Mouse (Mus musculus): Measurements from ENCODE around the gene Gpc6. TPM values are rescaled to one million over a fixed set of nuclear protein-coding genes. Genes with fewer than 3 reads are reported as not detected.
A peak's percentile ranks its signal among the peaks of the same experiment; 100 is the strongest.

Gpc6 gene
- polyA plus RNA-seq, 1 experiment from 2014 or later, result 16.8 TPM

GRCm38 (mm10) chr14:116926404-116927171 is 1.5 kb downstream of the Gpc6 start:
- Histone ChIP-seq H3K9ac (replicated peaks; ENCODE audit: low read length) (peak overlapping the region; percentile 80), H3K36me3 (ENCODE audit: control insufficient read depth, insufficient read depth, low read length) (no peaks in the 10 kb centered on the region), H3K27ac (replicated peaks; ENCODE audit: low read depth, low read length) (peak overlapping the region; percentile 90), H3K4me3 (replicated peaks; ENCODE audit: low read depth, low read length) (peak overlapping the region; percentile 85), H3K4me2 (ENCODE audit: low read length) (peak overlapping the region; percentile 91), H3K9me3 (ENCODE audit: control insufficient read depth, low read length) (no peaks in the 10 kb centered on the region), H3K4me1 (ENCODE audit: control insufficient read depth, insufficient read depth, low read length) (peaks cover 14% of the 10 kb centered on the region), H3K27me3 (ENCODE audit: control insufficient read depth, insufficient read depth, low read length) (no peaks in the 10 kb centered on the region)
- DNase-seq, result peak; percentile 89
- peak; percentile 79 for ATAC-seq (ENCODE audit: low FRiP score, low TSS enrichment)
- WGBS, result under 1% methylated on average over 52 of the region's 52 CpGs

- Histone ChIP-seq H3K9ac (replicated peaks; ENCODE audit: low read length) (peak overlapping the region; percentile 80), H3K27ac (replicated peaks; ENCODE audit: low read depth, low read length) (peak overlapping the region; percentile 90; the same call in 1 of the 2 replicates), H3K4me3 (replicated peaks; ENCODE audit: low read depth, low read length) (peak overlapping the region; percentile 85), H3K27me3 (ENCODE audit: control insufficient read depth, insufficient read depth, low read length) (no peaks in the 10 kb centered on the region), H3K36me3 (ENCODE audit: control insufficient read depth, insufficient read depth, low read length) (no peaks in the 10 kb centered on the region), H3K9me3 (ENCODE audit: control insufficient read depth, low read length) (no peaks in the 10 kb centered on the region), H3K4me1 (ENCODE audit: control insufficient read depth, insufficient read depth, low read length) (peaks cover 14% of the 10 kb centered on the region), H3K4me2 (ENCODE audit: low read length) (peak overlapping the region; percentile 91)
- DNase-seq, result peak; percentile 61
- ATAC-seq (ENCODE audit: low FRiP score, low TSS enrichment), result no peak
- under 1% methylated on average over 21 of the region's 21 CpGs for WGBS
These were observed 2.5 kb downstream of the Gpc6 start for GRCm38 (mm10) chr14:116927341-116928315.

- H3K9ac ChIP-seq (replicated peaks; ENCODE audit: low read length), result peak overlapping the region; percentile 80
- DNase-seq, result peak; percentile 28
These were observed 3.3 kb downstream of the Gpc6 start for GRCm38 (mm10) chr14:116928395-116928794.

GRCm38 (mm10) chr14:116928796-116929529 is 3.8 kb downstream of the Gpc6 start:
- no peaks in the 10 kb centered on the region for H3K36me3 ChIP-seq (ENCODE audit: control insufficient read depth, insufficient read depth, low read length)
- no peaks in the 10 kb centered on the region for H3K27me3 ChIP-seq (ENCODE audit: control insufficient read depth, insufficient read depth, low read length)
- WGBS, result 30% methylated on average over 7 of the region's 7 CpGs
- peak overlapping the region; percentile 91 for H3K4me2 ChIP-seq (ENCODE audit: low read length)
- no peak overlapping the region for H3K27ac ChIP-seq (replicated peaks; ENCODE audit: low read depth, low read length)
- peak overlapping the region; percentile 85 for H3K4me3 ChIP-seq (replicated peaks; ENCODE audit: low read depth, low read length)
- DNase-seq (peak; percentile 50), ATAC-seq (ENCODE audit: low FRiP score, low TSS enrichment) (no peak)
- peaks cover 14% of the 10 kb centered on the region for H3K4me1 ChIP-seq (ENCODE audit: control insufficient read depth, insufficient read depth, low read length)
- peak overlapping the region; percentile 80 for H3K9ac ChIP-seq (replicated peaks; ENCODE audit: low read length)
- no peaks in the 10 kb centered on the region for H3K9me3 ChIP-seq (ENCODE audit: control insufficient read depth, low read length)

More at GRCm38 (mm10) chr14:116928395-116928794, 3.3 kb downstream of the Gpc6 start:
- Histone ChIP-seq H3K27me3 (ENCODE audit: control insufficient read depth, insufficient read depth, low read length) (no peaks in the 10 kb centered on the region), H3K27ac (replicated peaks; ENCODE audit: low read depth, low read length) (no peak overlapping the region), H3K4me2 (ENCODE audit: low read length) (peak overlapping the region; percentile 91), H3K36me3 (ENCODE audit: control insufficient read depth, insufficient read depth, low read length) (no peaks in the 10 kb centered on the region), H3K9me3 (ENCODE audit: control insufficient read depth, low read length) (no peaks in the 10 kb centered on the region), H3K4me3 (replicated peaks; ENCODE audit: low read depth, low read length) (peak overlapping the region; percentile 85), H3K4me1 (ENCODE audit: control insufficient read depth, insufficient read depth, low read length) (peaks cover 14% of the 10 kb centered on the region)
- 56% methylated on average over 2 of the region's 2 CpGs for WGBS
- ATAC-seq (ENCODE audit: low FRiP score, low TSS enrichment), result no peak

- Histone ChIP-seq H3K27me3 (ENCODE audit: control insufficient read depth, insufficient read depth, low read length) (no peaks in the 10 kb centered on the region), H3K9ac (replicated peaks; ENCODE audit: low read length) (no peak overlapping the region), H3K4me1 (ENCODE audit: control insufficient read depth, insufficient read depth, low read length) (peaks cover 5% of the 10 kb centered on the region; the same call in 1 of the 2 replicates), H3K4me3 (replicated peaks; ENCODE audit: low read depth, low read length) (no peak overlapping the region), H3K27ac (replicated peaks; ENCODE audit: low read depth, low read length) (no peak overlapping the region), H3K36me3 (ENCODE audit: control insufficient read depth, insufficient read depth, low read length) (no peaks in the 10 kb centered on the region), H3K4me2 (ENCODE audit: low read length) (no peak overlapping the region), H3K9me3 (ENCODE audit: control insufficient read depth, low read length) (no peaks in the 10 kb centered on the region)
- 89% methylated on average over 5 of the region's 5 CpGs for WGBS
- no peak for DNase-seq
- ATAC-seq (ENCODE audit: low FRiP score, low TSS enrichment), result no peak
These were observed 8.7 kb downstream of the Gpc6 start for GRCm38 (mm10) chr14:116933825-116934224.

GRCm38 (mm10) chr14:116937910-116938560 is 12.9 kb downstream of the Gpc6 start:
- Histone ChIP-seq H3K27me3 (ENCODE audit: control insufficient read depth, insufficient read depth, low read length) (no peaks in the 10 kb centered on the region), H3K36me3 (ENCODE audit: control insufficient read depth, insufficient read depth, low read length) (no peaks in the 10 kb centered on the region), H3K4me3 (replicated peaks; ENCODE audit: low read depth, low read length) (no peak overlapping the region), H3K4me2 (ENCODE audit: low read length) (no peak overlapping the region), H3K9me3 (ENCODE audit: control insufficient read depth, low read length) (no peaks in the 10 kb centered on the region), H3K27ac (replicated peaks; ENCODE audit: low read depth, low read length) (no peak overlapping the region), H3K9ac (replicated peaks; ENCODE audit: low read length) (no peak overlapping the region), H3K4me1 (ENCODE audit: control insufficient read depth, insufficient read depth, low read length) (no peaks in the 10 kb centered on the region)
- ATAC-seq (ENCODE audit: low FRiP score, low TSS enrichment), result no peak
- WGBS, result 68% methylated on average over 14 of the region's 14 CpGs
- DNase-seq, result peak; percentile 73

- Histone ChIP-seq H3K27ac (replicated peaks; ENCODE audit: low read depth, low read length) (no peak overlapping the region), H3K27me3 (ENCODE audit: control insufficient read depth, insufficient read depth, low read length) (no peaks in the 10 kb centered on the region), H3K36me3 (ENCODE audit: control insufficient read depth, insufficient read depth, low read length) (no peaks in the 10 kb centered on the region), H3K4me2 (ENCODE audit: low read length) (no peak overlapping the region), H3K4me3 (replicated peaks; ENCODE audit: low read depth, low read length) (no peak overlapping the region), H3K4me1 (ENCODE audit: control insufficient read depth, insufficient read depth, low read length) (no peaks in the 10 kb centered on the region), H3K9ac (replicated peaks; ENCODE audit: low read length) (no peak overlapping the region), H3K9me3 (ENCODE audit: control insufficient read depth, low read length) (no peaks in the 10 kb centered on the region)
- no peak for ATAC-seq (ENCODE audit: low FRiP score, low TSS enrichment)
- no peak for DNase-seq
- WGBS, result 91% methylated on average over 9 of the region's 9 CpGs
These were observed 13.6 kb downstream of the Gpc6 start for GRCm38 (mm10) chr14:116938735-116939134.

- H3K27me3 ChIP-seq (ENCODE audit: control insufficient read depth, insufficient read depth, low read length), result no peaks in the 10 kb centered on the region
- ATAC-seq (ENCODE audit: low FRiP score, low TSS enrichment), result no peak
- 89% methylated on average over 1 of the region's 1 CpGs for WGBS
- H3K4me1 ChIP-seq (ENCODE audit: control insufficient read depth, insufficient read depth, low read length), result no peaks in the 10 kb centered on the region
- DNase-seq, result no peak
- 0 out of 2 replicates have a peak, but pooled peaks cover 4% of the 10 kb centered on the region for H3K9me3 ChIP-seq (ENCODE audit: control insufficient read depth, low read length)
- no peak overlapping the region for H3K27ac ChIP-seq (replicated peaks; ENCODE audit: low read depth, low read length)
- no peaks in the 10 kb centered on the region for H3K36me3 ChIP-seq (ENCODE audit: control insufficient read depth, insufficient read depth, low read length)
- H3K4me2 ChIP-seq (ENCODE audit: low read length), result no peak overlapping the region
- no peak overlapping the region for H3K9ac ChIP-seq (replicated peaks; ENCODE audit: low read length)
- H3K4me3 ChIP-seq (replicated peaks; ENCODE audit: low read depth, low read length), result no peak overlapping the region
These were observed 14.4 kb downstream of the Gpc6 start for GRCm38 (mm10) chr14:116939561-116939960.

Measured in midbrain, embryonic 14.5 days (tissue).